Mouse (Mus musculus) gastrocnemius, postnatal 36 days (tissue): Measurements from ENCODE around the gene Sept14. TPM values are rescaled to one million over a fixed set of nuclear protein-coding genes. Genes with fewer than 3 reads are reported as not detected.
A peak's percentile ranks its signal among the peaks of the same experiment; 100 is the strongest.
"Not testable (repeated sequence)": the region's sequence is repeated elsewhere in the genome, so short reads cannot be mapped to it uniquely, and the experiment has no call there.

Experiments
- DNase-seq, 2 experiments: peaks; one replicate each; pipeline ENCODE4 v3.0.0; 2022
- intact Hi-C: fragments of 180-260 bp; cut with DNase I; formaldehyde crosslinking; loops from one replicate; pipeline ENCODE4 v1.15.1; 2025
- long read RNA-seq, 2 experiments: library from polyadenylated mRNA; stranded (forward); transcript quantifications; one replicate each; pipeline ENCODE4 v2.0.0; 2021
- total RNA-seq, 2 experiments: library from RNA; stranded (reverse); gene quantifications; 2 replicates each; pipeline ENCODE4 v1.2.3; 2021

The Sept14 gene
- not detected for total RNA-seq
- long read RNA-seq, experiment 1: 0 reads
- long read RNA-seq, experiment 2: 0 reads

DNA sequence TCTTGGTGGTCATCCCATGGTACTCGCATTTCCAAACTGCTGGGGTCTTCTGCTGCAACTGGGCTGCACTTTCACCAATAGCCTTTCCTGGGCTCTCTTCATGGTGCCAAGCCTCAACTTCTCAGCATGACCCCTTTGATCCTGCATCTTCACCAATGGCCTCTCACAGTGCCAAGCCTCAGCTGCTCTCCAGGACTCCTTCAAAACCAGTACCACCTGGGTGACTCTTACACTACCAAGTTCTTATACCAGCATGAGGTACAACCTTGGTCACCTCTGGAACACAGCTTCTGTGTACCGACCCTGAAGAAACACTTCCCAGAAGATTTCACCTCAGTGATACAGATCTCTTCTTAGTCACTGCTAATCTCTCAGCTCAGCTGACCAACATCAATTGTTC lies at the start of gene Sept14:
Sept14 (minus strand) TSS at position 101 of the 400 bp plus-strand sequence.
- intact Hi-C loops: no loop called here

DNA sequence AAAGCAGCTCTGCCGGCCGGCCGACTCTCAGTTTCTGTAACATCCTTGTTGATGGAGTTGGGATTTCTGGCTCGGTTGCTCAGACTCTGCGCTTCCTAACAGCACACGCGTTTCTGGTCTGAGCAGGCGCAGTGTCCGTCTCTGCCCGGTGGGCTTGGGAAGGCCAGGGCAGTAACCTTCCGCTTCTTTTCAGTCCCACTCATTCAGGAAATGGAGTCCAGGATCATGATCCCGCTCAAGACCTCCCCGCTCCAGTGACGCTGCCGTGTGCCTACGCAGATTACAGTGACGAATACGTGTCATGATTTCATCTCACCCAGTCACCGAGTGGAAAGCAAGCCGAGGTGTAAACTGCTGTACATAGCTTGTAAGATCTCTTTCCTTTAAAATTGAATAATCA lies 48.6 kb upstream of the Sept14 start:
- DNase-seq: no peak
- intact Hi-C loops: no loop called here

More for the DNA sequence above, at the start of gene Sept14:
- DNase-seq: no peak

DNA sequence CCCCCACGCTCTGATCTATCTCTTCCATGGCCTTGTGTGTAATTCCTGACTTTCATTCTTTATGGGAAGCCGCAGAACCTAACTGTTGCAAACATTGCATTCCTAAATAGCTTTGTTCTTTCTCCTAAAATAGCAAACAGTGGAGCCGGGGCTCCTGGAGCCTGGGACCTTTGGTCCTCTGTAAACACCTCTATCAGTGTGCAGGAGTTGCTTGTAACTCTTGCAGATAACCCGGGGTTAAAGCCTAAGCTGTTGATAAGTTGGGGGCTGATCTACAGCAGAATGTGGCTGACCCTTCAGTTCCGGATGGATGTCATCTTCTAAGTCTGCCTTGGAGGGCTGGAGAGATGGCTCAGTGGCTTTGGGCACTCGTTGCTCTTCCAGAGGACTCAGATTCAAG lies 35.7 kb upstream of the Sept14 start:
- intact Hi-C loops: loop anchor here (5.0 kb wide), 1 partner anchor 132 kb away; no protein-coding TSS in a partner anchor
- DNase-seq: no peak

DNA sequence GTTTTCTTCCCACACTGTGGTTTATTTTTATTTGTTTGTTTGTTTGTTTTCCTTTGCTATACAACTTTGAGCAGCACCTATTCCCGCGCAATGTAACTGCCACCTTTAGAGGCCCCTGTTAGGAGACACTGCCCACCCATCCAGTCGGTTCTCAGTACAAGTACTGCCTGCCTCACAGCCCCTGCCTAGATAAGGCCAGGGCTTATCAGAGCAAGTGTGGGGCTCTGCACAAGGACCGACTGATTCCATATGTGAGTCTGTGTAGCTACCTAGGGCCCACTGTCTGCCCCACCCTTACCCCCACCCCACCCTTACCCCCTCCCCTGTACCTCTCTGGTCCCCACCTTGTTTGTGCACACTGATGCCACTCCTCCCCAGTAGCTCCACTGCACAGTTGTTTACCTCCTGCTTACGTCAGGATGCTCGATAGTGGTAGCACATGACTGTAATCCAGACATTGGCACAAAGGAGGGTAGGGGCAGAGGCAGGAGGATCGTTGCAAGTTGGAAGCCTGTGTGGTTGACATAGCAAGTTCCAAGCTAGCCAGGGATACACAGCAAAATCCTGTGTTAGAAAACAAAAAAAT lies 34.7 kb upstream of the Sept14 start:
- intact Hi-C loops: loop anchor here (5.0 kb wide), 1 partner anchor 131 kb away; no protein-coding TSS in a partner anchor
- no peak for DNase-seq

DNA sequence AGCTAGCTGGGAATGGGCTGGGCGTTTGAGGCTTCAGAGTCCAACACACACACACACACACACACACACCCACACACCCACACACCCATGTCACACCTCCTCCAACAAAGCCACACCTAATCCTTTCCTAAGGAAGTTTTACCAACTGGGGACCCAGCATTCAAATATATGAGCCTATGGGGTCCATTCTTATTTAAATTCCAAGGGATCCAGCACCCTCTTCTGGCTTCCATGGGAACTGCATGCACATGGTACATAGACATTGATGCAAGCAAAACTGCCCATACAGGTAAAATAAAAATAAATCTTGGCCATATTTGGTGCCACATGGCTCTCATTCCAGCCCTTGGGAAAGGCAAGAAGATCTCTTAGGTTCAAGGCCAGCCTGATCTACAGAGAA lies 32.7 kb upstream of the Sept14 start:
- intact Hi-C loops: loop anchor here (5.0 kb wide), 1 partner anchor 129 kb away; no protein-coding TSS in a partner anchor
- DNase-seq: no peak

DNA sequence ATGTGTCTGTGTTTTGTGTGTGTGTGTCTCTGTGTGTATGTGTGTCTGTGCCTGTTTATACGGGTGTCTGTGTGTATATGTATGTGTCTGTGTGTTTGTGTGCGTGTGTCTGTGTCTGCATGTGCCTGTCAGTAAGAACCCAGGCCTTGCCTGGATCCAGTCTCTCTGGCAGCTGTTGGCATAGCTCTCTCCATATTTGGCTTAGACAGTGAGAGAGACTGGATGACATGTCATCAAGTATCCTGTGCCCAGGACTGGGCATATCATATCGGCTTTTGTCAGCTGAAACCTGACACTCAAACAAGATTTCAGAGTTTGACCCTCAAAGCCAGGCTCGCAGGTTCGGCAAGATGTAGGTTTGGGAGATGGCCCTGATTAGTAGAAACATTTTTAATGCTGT lies 22.7 kb upstream of the Sept14 start:
- intact Hi-C loops: no loop called here
- no peak for DNase-seq

DNA sequence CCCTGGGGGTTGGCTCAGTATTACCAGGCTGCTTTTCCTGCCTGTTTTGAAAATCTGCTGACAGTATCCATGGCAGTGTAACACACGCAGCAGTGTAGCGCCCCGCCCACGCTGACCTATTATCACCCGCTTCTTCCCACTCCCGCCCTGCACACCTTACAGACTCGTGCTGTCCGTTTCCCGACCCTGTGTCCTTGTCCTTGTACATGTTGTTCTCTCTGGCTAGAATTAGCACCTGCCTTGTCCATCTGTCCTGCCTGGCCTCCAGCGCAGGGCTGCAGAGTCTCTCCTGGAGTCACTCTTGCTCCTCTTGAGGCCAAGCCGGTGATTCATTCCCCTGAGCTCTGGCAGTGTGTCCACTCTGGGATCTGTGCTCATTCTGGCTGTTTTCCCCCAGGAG lies 22.0 kb upstream of the Sept14 start:
- peak; percentile 34 to 56 for DNase-seq
- intact Hi-C loops: no loop called here

DNA sequence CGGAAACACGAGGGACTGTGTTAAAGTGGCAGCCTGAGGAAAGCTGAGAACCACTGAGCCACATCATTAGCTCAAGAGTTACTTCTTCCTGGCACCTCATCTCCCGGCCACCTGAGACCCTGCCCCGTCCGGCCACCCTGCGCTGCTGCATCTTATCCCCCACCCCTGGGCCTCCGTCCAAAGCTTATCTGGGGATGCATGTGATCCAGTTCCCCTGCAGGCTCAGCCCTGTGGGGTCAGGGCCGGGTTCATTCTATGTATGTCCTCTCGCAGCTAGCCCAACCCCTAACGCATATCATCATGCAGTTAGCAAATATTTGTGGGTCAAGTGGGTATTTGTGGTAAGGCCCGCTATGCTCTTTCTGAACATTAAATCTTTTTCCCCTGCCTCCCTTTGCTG lies 21.0 kb upstream of the Sept14 start:
- intact Hi-C loops: no loop called here
- DNase-seq: peak in 1 of 2 experiments; percentile 23

DNA sequence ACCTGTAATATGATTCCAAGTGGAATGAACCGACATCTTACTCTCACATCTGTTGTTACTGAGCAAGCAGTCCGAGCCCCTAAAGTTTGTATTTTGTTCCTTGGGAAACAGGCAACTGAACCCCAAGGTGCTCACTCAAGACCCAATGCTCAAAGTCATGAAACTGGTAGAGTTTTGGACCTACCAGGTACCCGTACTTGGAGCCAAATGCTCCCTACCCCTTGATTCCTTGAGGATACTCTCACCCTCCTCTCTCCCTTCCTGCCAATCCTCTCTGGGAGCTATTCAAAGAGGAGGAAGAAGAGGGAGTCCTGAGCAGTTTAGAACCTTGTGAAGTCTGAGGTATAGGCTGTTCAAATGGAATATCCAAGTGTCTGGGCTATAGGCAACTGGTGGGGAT lies 18.5 kb upstream of the Sept14 start:
- DNase-seq: no peak
- intact Hi-C loops: no loop called here

DNA sequence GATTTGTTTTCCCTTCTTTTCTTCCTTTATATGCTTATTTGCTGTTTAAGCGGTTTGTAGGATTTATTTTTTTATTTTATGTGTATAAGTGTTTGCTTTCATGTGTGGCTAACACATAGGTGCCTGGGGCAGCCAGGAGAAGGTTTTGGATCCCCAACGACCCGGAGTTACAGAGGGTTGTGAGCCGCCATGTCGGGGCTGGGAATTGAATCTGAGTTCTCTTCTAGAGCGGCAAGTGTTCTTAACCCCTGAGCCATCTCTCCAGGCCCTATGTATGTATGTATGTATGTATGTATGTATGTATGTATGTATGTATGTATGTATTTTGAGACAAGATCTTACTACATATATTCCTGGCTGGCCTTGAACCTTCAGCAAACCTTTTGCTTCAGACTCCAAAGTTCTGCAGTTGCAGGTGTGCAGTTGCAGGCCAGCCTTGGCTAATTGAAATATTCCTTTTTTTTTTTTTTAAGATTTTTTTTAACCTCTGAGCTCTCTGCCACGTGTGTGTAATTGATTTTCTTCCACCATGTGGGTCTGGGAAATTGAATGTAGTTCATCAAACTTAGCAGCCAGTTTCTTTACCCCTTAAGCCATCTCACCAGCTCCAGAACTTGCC lies 17.6 kb upstream of the Sept14 start:
- intact Hi-C loops: no loop called here

DNA sequence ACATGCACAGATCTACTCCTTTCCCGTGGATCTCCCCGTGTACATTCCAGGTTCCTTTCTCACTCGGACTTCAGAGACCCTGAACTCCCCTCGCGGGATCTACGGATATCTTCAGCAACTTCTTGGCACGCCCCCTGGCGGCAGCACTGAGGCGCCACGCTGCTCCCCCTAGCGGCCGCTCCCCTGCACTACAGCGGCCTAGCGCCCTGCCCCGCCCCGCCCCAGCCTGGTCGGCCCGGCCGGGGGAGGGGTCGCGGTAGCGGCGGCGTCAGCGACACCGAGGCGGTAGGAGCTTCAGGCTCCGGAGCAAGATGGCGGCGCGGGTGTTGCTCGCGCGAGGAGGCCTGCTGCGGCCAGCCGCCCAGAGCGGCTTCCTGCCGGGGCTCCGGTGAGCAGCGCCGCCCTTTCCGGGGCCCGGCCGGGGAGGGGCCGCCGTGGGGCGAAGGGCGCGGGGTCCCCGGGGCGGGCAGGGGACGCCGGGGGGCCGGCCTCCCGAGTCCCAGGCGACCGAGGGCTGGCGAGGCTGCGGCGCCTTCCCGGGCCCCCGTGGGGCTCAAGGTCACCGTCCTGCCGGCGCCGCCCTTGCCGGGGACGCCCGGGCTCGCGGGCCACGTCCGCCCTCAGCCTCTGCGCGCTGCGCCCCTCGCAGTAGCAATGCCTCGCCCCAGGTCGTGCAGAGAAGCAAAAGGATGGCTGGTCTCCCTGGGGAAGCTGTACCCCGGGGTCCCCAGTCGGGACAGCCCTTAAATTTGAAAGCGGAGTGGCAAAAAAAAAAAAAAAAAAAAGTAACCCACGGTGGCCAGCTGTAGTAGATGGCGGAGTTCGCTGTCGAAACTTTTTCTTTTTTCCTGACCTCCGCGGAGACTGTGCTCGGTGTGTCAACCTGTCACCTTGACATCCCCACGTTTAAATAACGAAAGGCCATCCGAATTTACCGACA lies 16.8 kb upstream of the Sept14 start, which contains the start of gene Nipsnap2:
Nipsnap2 (plus strand) TSS at position 230 of the 940 bp plus-strand sequence.
- intact Hi-C loops: no loop called here
- DNase-seq: peak; percentile 86 to 97

More for the DNA sequence above, 17.6 kb upstream of the Sept14 start:
- no peak for DNase-seq

DNA sequence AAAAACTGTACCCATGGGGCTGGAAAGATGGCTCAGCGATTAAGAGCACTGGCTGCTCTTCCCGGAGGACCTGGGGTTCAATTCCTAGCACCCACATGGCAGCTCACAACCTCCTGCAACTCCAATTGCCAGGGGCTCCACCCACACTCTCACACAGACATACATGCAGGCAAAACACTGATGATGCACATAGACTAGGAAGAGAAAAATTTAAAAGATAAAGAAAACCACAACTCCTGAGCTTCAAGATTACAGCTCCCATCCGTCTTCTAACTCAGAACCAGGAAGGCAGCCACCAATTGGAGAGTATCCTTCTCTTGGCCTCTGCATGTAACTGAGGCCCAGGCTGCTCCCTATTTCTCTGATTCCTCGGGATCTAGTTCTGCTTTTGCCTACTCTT lies 16.0 kb upstream of the Sept14 start:
- intact Hi-C loops: no loop called here
- no peak for DNase-seq

DNA sequence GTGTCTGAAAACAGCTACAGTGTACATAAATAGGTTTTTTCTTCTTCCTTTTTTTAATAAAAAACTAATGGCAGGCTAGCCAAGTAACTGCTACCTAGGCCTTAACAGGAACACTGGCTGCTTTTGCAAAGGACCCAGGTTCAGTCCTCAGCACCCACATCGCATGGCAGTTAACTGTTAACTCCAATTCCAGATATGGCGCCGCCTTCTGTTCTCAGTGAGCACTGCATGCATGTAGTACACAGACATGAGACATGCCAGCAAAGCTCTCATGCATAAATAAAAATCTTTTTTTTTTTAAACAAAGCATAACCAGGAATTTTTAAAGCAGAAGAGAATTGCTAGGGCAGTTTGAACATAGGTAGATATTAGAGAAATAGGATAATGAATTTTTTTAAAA lies 11.9 kb upstream of the Sept14 start:
- intact Hi-C loops: no loop called here
- DNase-seq: no peak

DNA sequence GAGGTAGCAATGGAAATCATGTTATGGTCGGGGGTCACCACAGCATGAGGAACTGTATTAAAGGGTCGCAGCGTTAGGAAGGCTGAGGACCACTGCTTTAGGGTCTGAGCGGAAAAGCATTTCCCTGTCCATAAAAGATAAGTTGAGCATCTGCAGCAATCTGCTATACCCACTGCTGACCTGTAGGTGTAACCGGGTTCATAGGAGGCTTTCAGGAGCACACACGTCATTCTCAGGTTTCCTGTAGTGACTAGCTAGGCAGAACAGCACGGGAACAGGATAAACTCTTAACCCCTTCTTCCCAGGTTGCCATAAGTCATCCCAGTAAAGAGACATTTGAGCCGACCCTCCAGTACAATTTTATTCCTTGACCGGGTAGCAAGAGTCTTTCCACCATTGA lies 8.7 kb upstream of the Sept14 start:
- intact Hi-C loops: loop anchor here (5.0 kb wide), 2 partner anchors 50 to 105 kb away; no protein-coding TSS in a partner anchor
- no peak for DNase-seq

DNA sequence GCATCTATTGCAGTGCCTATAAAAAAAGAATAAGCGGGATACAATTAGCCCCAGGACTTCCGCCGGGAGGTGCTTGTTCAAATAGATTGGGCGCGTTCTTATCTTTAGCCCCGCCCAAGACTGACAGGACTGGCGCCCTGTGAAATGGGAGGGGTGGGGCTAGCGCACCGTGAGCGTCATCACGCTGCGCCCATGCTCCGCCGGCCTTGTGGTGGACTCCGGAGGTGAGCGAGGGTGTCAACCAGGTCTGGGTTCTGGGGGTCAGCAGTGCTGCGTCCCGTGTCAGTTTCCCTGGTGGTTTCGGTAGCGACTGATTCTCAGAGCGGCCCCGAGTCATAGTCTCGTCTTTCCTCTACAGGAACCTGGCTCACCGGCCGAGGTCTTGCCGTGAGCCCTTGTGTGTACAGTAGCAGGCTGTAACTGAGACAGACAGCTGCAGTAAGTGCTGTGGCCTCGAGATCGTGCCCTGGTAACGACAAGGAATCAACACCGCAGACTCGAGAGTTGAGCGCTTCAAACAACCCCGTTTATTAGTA lies 7.1 kb upstream of the Sept14 start, which contains the start of gene Mrps17:
Mrps17 (plus strand) TSS at position 172 of the 536 bp plus-strand sequence.
- intact Hi-C loops: loop anchor here (5.0 kb wide), 2 partner anchors 48 to 103 kb away; no protein-coding TSS in a partner anchor
- peak; percentile 88 to 89 for DNase-seq

DNA sequence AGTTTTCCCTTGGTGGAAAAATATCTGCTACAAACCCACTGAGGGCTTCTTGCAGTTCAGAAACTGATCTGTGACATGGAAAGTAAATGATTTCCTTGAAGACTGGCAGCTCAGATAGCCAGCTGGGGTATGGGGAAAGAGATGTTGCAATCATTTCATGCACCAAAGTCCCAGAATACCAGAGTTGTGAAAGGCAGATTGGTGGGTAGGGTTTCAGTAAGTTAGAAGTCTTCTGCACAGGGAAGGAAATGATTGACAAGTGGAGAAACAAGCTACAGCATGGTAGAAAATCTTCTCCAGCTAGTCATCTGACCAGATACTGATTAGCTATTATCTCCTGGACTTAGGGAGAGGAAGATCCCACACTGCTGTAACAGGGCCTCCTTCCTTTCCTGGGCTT lies 4.9 kb downstream of the Sept14 start:
- intact Hi-C loops: no loop called here
- DNase-seq: no peak

DNA sequence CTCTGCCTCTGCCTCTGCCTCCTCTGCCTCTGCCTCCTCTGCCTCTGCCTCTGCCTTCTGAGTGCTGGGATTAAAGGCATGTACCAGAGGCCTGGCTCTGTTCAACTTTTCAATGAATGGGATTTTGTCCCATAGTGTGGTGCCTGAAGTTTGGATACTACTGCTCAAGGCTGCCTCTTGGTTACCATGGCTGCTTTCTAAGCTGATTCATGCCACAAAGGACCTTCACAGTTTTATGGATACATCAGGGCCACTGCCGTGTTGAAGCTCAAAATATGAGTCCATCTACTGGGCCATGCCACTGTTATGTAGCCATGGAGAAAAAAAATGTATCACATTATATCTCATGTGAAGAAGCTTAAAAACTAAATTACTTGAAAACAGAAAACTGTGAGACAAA lies 6.6 kb downstream of the Sept14 start:
- intact Hi-C loops: no loop called here
- no peak for DNase-seq

DNA sequence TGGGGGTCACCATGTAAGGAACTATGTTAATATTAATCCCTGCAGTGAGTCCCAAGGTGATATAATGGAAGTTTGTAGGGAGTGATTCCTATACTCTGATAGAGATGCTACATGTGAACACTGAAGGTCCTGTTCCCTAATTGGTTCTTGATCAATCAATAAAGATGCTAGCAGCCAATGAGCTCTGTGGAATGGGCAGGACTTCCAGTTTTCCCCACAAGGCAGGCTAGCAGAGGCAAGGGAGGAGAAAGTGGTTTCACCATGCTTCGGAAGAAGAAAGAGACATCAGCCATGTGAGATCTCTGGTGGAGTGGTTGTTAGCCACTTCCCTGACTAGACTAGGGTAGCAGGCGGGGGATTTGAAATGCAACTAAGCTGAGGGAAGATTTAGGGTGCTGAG lies 7.8 kb downstream of the Sept14 start:
- intact Hi-C loops: no loop called here
- DNase-seq: no peak

DNA sequence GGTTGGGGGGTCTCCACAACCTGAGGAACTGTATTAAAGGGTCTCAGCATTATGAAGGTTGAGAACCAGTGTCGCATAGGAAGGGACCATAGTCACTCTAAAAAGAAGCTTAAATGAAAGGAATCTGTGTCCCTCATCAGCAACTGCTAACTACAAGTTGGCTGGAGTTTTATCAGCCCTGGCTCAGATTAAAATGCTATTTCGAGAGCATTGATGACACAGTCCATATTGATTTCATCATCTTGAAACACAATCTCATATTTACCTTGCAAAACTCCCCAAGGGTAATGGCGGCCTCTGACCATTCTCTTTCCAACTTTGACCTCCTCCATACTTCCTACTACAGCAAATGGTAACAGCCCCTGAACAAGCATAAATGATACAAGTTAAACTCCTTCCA lies 17.8 kb downstream of the Sept14 start:
- DNase-seq: no peak
- intact Hi-C loops: no loop called here

DNA sequence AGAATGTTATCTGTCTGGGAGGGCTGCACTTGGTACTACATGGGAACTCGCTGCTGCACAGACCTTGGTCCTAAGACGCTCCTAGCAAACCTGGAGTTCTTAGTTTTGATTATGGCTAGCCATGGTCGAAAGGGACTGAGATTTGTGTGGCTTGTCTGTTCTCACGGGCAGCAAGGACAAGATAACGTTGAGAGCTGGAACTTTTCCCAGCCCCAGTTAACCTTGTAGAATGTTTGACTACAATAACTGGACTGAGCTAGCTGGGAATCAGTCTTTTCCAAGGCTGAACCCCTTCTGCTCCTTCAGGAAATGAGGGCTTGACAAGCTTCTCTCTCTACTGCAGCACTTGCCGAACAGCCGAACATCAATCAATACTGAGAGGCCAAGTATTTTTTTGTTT lies 20.7 kb downstream of the Sept14 start:
- intact Hi-C loops: no loop called here
- no peak for DNase-seq

DNA sequence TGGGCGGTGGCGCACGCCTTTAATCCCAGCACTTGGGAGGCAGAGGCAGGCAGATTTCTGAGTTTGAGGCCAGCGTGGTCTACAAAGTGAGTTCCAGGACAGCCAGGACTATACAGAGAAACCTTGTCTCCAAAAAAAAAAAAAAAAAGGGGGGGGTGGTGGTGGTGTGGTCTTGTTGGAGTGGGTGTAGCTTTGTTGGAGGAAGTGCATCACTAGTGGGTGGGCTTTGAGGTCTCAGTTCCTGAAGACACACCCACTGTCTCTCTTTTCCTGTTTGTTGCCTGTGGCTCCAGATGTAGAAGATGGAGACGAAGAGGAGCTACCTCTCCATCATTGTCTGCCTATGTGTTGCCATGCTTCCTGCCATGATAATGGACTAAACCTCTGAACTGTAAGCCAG lies 23.2 kb downstream of the Sept14 start:
- DNase-seq, intact Hi-C loops: not testable (repeated sequence)
